Mouse (Mus musculus): Measurements from ENCODE around the gene Fam129a. TPM values are rescaled to one million over a fixed set of nuclear protein-coding genes. Genes with fewer than 3 reads are reported as not detected.
"Not testable (repeated sequence)": the region's sequence is repeated elsewhere in the genome, so short reads cannot be mapped to it uniquely, and the experiment has no call there.

Fam129a gene
- total RNA-seq, 2 experiments from 2014 or later: 1.5 to 2.7 TPM

- peak; percentile 69 to 83 for DNase-seq
Measured at GRCm38 (mm10) chr1:151705723-151706396, 134.9 kb downstream of the Fam129a start.

- DNase-seq: no peak
Measured at GRCm38 (mm10) chr1:151706397-151706752, 135.4 kb downstream of the Fam129a start.

- DNase-seq: no peak
Measured at GRCm38 (mm10) chr1:151708966-151709733, 138.2 kb downstream of the Fam129a start.

- DNase-seq: no peak
Measured at GRCm38 (mm10) chr1:151709734-151710022, 138.7 kb downstream of the Fam129a start.

- DNase-seq: no peak
Measured at GRCm38 (mm10) chr1:151710424-151711055, 139.6 kb downstream of the Fam129a start.

- no peak for DNase-seq
Measured at GRCm38 (mm10) chr1:151711062-151711461, 140.1 kb downstream of the Fam129a start.

- DNase-seq: no peak
Measured at GRCm38 (mm10) chr1:151712664-151713063, 141.7 kb downstream of the Fam129a start.

- no peak for DNase-seq
Measured at GRCm38 (mm10) chr1:151713622-151714021, 142.6 kb downstream of the Fam129a start.

GRCm38 (mm10) chr1:151716024-151716710 is 145.2 kb downstream of the Fam129a start:
- no peak for DNase-seq

- DNase-seq: no peak
Measured at GRCm38 (mm10) chr1:151717624-151718023, 146.6 kb downstream of the Fam129a start.

- DNase-seq: no peak
Measured at GRCm38 (mm10) chr1:151718575-151718974, 147.6 kb downstream of the Fam129a start.

GRCm38 (mm10) chr1:151719911-151720310 is 148.9 kb downstream of the Fam129a start:
- DNase-seq: no peak

GRCm38 (mm10) chr1:151720566-151720965 is 149.6 kb downstream of the Fam129a start:
- no peak for DNase-seq

- DNase-seq: no peak
Measured at GRCm38 (mm10) chr1:151721357-151721983, 150.5 kb downstream of the Fam129a start.

GRCm38 (mm10) chr1:151723771-151724170 is 152.8 kb downstream of the Fam129a start:
- no peak for DNase-seq

GRCm38 (mm10) chr1:151725590-151725989 is 154.6 kb downstream of the Fam129a start:
- no peak for DNase-seq

- DNase-seq: no peak
Measured at GRCm38 (mm10) chr1:151726358-151726757, 155.4 kb downstream of the Fam129a start.

GRCm38 (mm10) chr1:151728141-151728540 is 157.2 kb downstream of the Fam129a start:
- no peak for DNase-seq

- DNase-seq: no peak
Measured at GRCm38 (mm10) chr1:151737146-151737545, 166.2 kb downstream of the Fam129a start.

- DNase-seq: no peak
Measured at GRCm38 (mm10) chr1:151741199-151741621, 170.2 kb downstream of the Fam129a start.

- not testable (repeated sequence) for DNase-seq
Measured at GRCm38 (mm10) chr1:151749894-151750293, 178.9 kb downstream of the Fam129a start.

- no peak for DNase-seq
Measured at GRCm38 (mm10) chr1:151752946-151753345, 182.0 kb downstream of the Fam129a start.

All from layer of hippocampus, postnatal 36 days (tissue).